Mouse (Mus musculus) gastrocnemius, postnatal 4 days (tissue): ENCODE measurements around the gene Mycl. TPM values are rescaled to one million over a fixed set of nuclear protein-coding genes. Genes with fewer than 3 reads are reported as not detected.
A peak's percentile ranks its signal among the peaks of the same experiment; 100 is the strongest.
"Not testable (repeated sequence)": the region's sequence is repeated elsewhere in the genome, so short reads cannot be mapped to it uniquely, and the experiment has no call there.

Source experiments
- DNase-seq, 2 experiments: peaks; one replicate each; pipeline ENCODE4 v3.0.0; 2021 to 2022; ENCODE audit warnings: low spot score in 2 of 2, mixed read lengths in 2 of 2
- total RNA-seq, 2 experiments: library from RNA; stranded (reverse); gene quantifications; 2 replicates each; pipeline ENCODE4 v1.2.3; 2021

The Mycl gene
- total RNA-seq, 2 experiments from 2014 or later: 8.9 to 10.8 TPM

DNA sequence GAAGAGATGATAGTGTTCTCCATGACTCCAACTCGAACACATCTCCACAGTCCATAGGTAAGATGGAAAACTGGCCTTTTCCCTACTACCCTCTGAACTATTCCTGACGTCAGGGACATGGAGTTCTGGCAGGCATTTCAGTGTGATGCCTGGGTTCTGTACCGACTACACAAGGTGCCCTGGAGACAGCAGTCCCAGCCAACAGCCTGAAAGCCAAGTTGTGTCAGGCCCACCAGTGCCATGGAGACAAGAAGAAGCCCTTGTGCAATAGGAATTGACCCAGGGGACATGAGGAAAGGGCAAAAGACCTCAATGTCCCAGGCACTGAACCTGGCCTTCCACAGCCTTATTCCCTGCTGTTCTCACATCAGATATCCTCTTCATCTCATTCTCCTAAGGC lies 15.6 kb upstream of the Mycl start:
- DNase-seq: no peak

DNA sequence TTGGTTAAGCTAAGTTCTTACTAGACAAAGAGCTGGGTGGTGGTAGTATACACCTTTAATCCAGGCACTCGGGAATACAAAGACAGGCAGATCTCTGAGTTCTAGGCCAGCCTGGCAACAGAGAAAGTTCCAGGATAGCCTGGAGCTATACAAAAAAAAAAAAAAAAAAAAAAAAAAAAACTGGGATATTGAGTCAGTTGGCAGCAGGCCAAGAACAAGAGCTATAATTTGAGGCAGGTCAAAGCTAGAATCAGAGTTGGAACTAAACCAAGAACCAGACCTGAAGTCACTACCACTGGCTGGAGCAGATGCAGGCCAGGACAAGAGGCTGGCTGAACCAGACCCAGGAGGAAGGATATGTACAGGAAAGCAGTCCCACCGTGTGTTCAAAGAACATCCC lies 14.8 kb upstream of the Mycl start:
- DNase-seq: no peak

DNA sequence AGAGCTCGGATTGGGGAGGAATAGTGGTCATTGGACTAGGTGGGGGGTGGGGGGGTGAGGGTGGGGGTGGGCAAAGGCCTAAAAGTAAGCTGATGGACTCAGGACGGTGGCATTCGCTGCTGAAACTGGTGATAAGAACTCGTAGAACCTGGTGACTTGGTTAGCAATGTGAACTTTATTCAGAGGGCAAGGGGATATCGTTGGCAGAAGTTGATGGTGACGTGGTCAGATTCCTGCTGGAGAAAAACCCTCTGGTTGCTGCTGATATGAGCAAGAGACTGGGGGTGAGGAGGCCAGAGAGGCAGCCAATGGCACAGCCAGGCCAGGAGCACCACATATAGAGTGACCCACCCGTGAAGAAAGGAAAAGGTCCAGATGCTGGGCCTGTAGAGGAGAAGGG lies 14.2 kb upstream of the Mycl start:
- no peak for DNase-seq

DNA sequence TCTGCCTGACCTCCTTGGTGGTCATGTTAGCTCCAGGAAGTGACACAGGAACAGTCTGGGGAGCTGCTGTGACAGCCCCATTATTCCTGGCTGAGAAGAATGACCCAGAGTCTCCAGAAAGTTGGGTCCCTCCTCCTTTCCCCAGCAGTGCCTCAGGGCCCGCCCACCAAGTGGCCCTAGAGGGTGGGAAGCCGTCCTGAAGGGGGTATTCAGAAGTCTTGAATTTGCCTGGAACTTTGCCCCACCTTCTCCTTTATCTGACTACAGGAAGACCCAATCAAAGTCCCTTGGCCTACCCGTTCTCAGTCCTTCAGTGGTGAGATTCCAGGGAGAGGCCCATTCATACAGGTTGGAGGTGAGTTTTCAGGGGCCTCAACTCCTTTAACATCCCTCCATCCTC lies 13.5 kb upstream of the Mycl start:
- DNase-seq: no peak

- DNase-seq: no peak
These were observed 12.9 kb upstream of the Mycl start for GRCm38 (mm10) chr4:122982537-122982936.

GRCm38 (mm10) chr4:122983486-122984261 lies 11.8 kb upstream of the Mycl start:
- no peak for DNase-seq

GRCm38 (mm10) chr4:122985110-122985509 lies 10.3 kb upstream of the Mycl start:
- peak in 1 of 2 experiments; percentile 50 for DNase-seq

DNA sequence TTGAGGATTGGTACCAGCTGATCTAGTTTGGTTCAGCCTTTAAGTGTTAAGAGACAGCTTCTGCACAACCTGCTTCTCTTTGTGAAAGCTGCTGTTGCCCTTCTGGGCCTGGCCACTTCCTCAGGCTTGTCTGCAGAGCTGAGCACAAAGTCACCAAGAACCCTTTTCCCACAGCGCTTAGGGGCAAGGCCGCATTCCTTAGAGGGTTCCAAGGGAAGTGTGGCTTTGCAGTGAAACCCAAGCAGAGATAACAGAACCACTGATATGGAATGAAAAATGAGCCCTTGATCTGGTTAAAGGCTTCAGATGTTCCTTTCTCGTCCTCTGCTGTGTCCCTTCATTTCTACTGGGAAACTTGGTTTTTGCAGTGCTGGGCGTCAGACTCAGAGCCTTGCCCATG lies 8.0 kb upstream of the Mycl start:
- DNase-seq: no peak

GRCm38 (mm10) chr4:122988004-122988403 lies 7.4 kb upstream of the Mycl start:
- not testable (repeated sequence) for DNase-seq

- no peak for DNase-seq
These were observed 4.3 kb upstream of the Mycl start for GRCm38 (mm10) chr4:122991177-122991576.

- no peak for DNase-seq
These were observed 3.2 kb upstream of the Mycl start for GRCm38 (mm10) chr4:122992276-122992675.

GRCm38 (mm10) chr4:122996221-122996617 lies 767 bp downstream of the Mycl start:
- DNase-seq: peak; percentile 36 to 51

- peak in 1 of 2 experiments; percentile 36 for DNase-seq
These were observed 1.3 kb downstream of the Mycl start for GRCm38 (mm10) chr4:122996618-122997381.

DNA sequence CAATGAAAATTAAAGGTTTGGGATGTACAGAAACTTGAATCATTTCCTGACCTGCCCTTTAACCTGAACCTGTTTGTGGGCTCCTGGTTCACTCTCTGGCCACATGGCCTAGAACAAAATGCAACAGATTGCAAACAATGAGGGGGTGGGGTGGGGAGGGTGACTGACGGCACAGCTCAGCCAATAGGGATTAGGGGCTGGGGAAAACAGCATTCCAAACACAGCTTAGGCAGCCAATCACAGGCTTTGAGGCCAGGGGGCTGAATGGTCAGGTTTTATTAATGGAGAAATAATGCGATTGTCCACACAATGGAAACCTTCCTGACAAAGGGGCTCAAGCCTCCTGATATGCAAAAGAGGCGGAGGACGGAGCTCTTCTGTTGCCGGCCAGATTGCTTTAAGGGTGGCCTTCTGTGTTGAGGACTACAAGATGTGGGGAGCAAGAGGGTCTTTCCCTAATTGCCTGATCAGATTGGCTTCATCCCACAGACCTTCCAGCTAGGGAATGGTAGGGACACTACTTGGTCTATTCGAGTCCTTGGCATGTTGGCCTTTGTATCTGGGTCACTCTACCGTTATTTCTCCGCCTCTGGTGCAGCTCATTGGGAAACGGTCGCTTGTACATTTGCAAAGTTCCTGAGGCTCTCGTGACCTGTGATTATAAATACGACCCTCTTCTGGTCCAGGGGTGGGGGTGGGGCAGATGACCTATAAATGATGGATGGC lies 3.2 kb downstream of the Mycl start:
- no peak for DNase-seq

- no peak for DNase-seq
These were observed 3.8 kb downstream of the Mycl start for GRCm38 (mm10) chr4:122999263-122999691.

GRCm38 (mm10) chr4:123000130-123000529 lies 4.7 kb downstream of the Mycl start:
- DNase-seq: no peak

DNA sequence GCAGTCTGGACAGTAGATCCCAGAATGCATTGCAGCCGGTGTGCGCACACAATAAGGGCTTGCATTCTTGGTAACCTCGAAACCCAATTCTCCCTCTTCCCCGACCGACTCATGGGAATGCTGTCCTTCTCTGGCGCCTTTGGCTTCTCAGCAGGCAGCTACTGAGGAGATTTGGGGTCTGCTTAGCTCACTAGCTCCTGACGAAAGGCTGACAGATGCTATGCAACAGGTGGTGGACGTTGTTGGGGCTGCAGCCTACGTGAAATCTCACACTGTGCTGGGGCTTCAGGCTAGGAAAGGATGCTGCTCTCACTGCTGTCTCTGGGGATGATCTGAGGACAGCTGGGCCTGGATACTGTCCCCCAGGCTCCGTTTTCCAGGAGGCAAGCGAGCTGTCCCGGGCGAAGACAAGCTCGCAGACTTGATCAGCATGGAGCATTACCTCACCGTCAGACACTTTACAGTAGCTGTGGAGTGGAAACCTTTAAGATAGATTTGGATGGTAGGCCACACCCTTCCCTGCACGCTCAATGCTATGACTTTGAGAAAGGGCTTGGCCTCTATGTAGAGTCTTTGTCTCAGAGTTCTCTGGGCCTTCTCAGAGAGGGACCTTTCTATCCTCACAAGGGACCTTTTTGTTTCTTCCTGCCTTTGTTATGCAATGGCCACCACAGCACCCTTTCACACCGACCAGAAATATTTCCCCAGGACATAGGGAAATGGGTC lies 5.3 kb downstream of the Mycl start:
- DNase-seq: no peak

GRCm38 (mm10) chr4:123005054-123005966 lies 9.9 kb downstream of the Mycl start:
- no peak for DNase-seq

- not testable (repeated sequence) for DNase-seq
These were observed 17.0 kb downstream of the Mycl start for GRCm38 (mm10) chr4:123012501-123012900.

- DNase-seq: no peak
These were observed 18.0 kb downstream of the Mycl start for GRCm38 (mm10) chr4:123013346-123013945.
